Mouse (Mus musculus) adrenal gland, postnatal 25 days (tissue): ENCODE data around the gene Rtl8a. TPM values are rescaled to one million over a fixed set of nuclear protein-coding genes. Genes with fewer than 3 reads are reported as not detected.
"Not testable (repeated sequence)": the region's sequence is repeated elsewhere in the genome, so short reads cannot be mapped to it uniquely, and the experiment has no call there.

Experiments
- DNase-seq: peaks from one replicate; pipeline ENCODE4 v3.0.0; 2021; ENCODE audit warnings: mixed read lengths
- long read RNA-seq: library from polyadenylated mRNA; stranded (forward); transcript quantifications from one replicate; pipeline ENCODE4 v2.0.0, GENCODE M21; 2021
- total RNA-seq: library from RNA; stranded (reverse); gene quantifications from 2 replicates; pipeline ENCODE4 v1.2.3, GENCODE M21; 2021

Rtl8a gene
- total RNA-seq = 141 and 149 TPM in 2 replicates
- long read RNA-seq, transcript Rtl8a-201 (1 exons, 1,195 nt) = major isoform, 39 of 39 reads
- long read RNA-seq, partial matches to known transcripts = 0 of 39 reads
- long read RNA-seq, other reads (novel, unspliced or antisense) = 0 of 39 reads

GRCm38 (mm10) chrX:53642980-53643961 lies at the start of gene Rtl8a:
TSS of gene Rtl8a (minus strand) at chrX:53643682.
- peak; percentile 81 for DNase-seq

GRCm38 (mm10) chrX:53693141-53693540 lies 49.7 kb upstream of the Rtl8a start:
- no peak for DNase-seq

GRCm38 (mm10) chrX:53692065-53692464 lies 48.6 kb upstream of the Rtl8a start:
- DNase-seq = no peak

GRCm38 (mm10) chrX:53684676-53685075 lies 41.2 kb upstream of the Rtl8a start:
- not testable (repeated sequence) for DNase-seq

GRCm38 (mm10) chrX:53682650-53683049 lies 39.2 kb upstream of the Rtl8a start:
- not testable (repeated sequence) for DNase-seq

- DNase-seq = peak; percentile 69
Measured at GRCm38 (mm10) chrX:53676943-53677342, 33.5 kb upstream of the Rtl8a start.

- DNase-seq = not testable (repeated sequence)
Measured at GRCm38 (mm10) chrX:53670696-53671095, 27.2 kb upstream of the Rtl8a start.

- DNase-seq = peak; percentile 77
Measured at GRCm38 (mm10) chrX:53670294-53670693, 26.8 kb upstream of the Rtl8a start, which contains the start of gene Rtl8b. TSS of gene Rtl8b (minus strand) at chrX:53670408.

- not testable (repeated sequence) for DNase-seq
Measured at GRCm38 (mm10) chrX:53669557-53670270, 26.2 kb upstream of the Rtl8a start.

- DNase-seq = not testable (repeated sequence)
Measured at GRCm38 (mm10) chrX:53652917-53653316, 9.4 kb upstream of the Rtl8a start.

GRCm38 (mm10) chrX:53645885-53646284 lies 2.4 kb upstream of the Rtl8a start:
- DNase-seq = no peak

GRCm38 (mm10) chrX:53642604-53642979 lies 890 bp downstream of the Rtl8a start:
- not testable (repeated sequence) for DNase-seq

- not testable (repeated sequence) for DNase-seq
Measured at GRCm38 (mm10) chrX:53638107-53638506, 5.4 kb downstream of the Rtl8a start.

GRCm38 (mm10) chrX:53611395-53611794 lies 32.1 kb downstream of the Rtl8a start:
- not testable (repeated sequence) for DNase-seq

GRCm38 (mm10) chrX:53610571-53610970 lies 32.9 kb downstream of the Rtl8a start:
- peak; percentile 5 for DNase-seq

GRCm38 (mm10) chrX:53608879-53609278 lies 34.6 kb downstream of the Rtl8a start, which contains the start of gene Gm14597:
TSS of gene Gm14597 (minus strand) at chrX:53608979.
- DNase-seq = not testable (repeated sequence)

GRCm38 (mm10) chrX:53608122-53608813 lies 35.2 kb downstream of the Rtl8a start:
- DNase-seq = peak; percentile 2

GRCm38 (mm10) chrX:53607242-53608121 lies 36.0 kb downstream of the Rtl8a start, which contains the start of gene Rtl8c:
TSS of gene Rtl8c (plus strand) at chrX:53608032.
- peak; percentile 67 for DNase-seq

- not testable (repeated sequence) for DNase-seq
Measured at GRCm38 (mm10) chrX:53606176-53606575, 37.3 kb downstream of the Rtl8a start.

GRCm38 (mm10) chrX:53599993-53600392 lies 43.5 kb downstream of the Rtl8a start:
- peak; percentile 60 for DNase-seq
